In the genomic region with DNA sequence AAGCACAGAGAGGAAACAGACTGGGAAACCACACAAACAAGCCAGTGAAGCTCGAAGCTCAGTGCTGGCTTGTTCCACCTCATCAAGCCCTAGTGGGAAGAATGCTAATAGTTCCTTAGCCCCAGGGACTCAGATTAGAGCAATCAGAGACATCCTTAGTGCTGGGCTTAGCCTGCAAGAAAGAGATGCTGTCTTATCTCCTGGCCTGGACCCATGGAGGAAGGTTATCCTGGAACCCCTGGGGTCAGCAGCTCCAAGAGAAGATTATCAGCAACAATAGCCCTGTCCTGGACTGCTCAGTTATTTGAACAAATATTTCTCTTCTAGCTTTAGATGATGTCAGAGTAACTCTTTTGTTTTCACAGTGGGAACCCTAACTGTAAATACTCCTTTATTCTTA, we compare ENCODE assay signal across 30 mouse cellular contexts.
DNase-seq lines count a peak whose midpoint lies in the region; ATAC-seq and TF ChIP-seq lines count a peak whose summit lies in the region.
"Had no signal": no experiment of that assay in that cellular context is flagged by ENCODE, and none has a peak within 500 bp of the region (broad histone marks: within the 10 kb centered on the region; RNA-seq: fewer than 3 reads in every experiment).

No protein-coding gene starts in this region.

- H3K9ac ChIP-seq in heart, embryonic 15.5 days: no peak overlapping the region
- H3K9ac ChIP-seq in intestine, postnatal 0 days (ENCODE audit: low read depth, low read length): no peak overlapping the region
- no peak overlapping the region for H3K9ac ChIP-seq in intestine, embryonic 16.5 days (ENCODE audit: low read depth, low read length)
- H3K9ac ChIP-seq in stomach, embryonic 14.5 days (replicated peaks; ENCODE audit: low read depth, low read length): no peak overlapping the region
- no peak overlapping the region for H3K9ac ChIP-seq in stomach, postnatal 0 days (ENCODE audit: low read length)
- H3K9ac ChIP-seq: embryonic facial prominence, embryonic 12.5 days; forebrain, embryonic 15.5 days; hindbrain, embryonic 14.5 days; limb, embryonic 12.5 days; liver, embryonic 15.5 days; lung, embryonic 14.5 days; neural tube, embryonic 12.5 days had no signal

- 13% methylated on average over 1 of the region's 1 CpGs for WGBS in heart, embryonic 15.5 days
- WGBS in intestine, postnatal 0 days: 51% methylated on average over 1 of the region's 1 CpGs
- 45% methylated on average over 1 of the region's 1 CpGs for WGBS in intestine, embryonic 16.5 days
- WGBS in stomach, embryonic 14.5 days: 30% methylated on average over 1 of the region's 1 CpGs
- WGBS in stomach, postnatal 0 days: 38% methylated on average over 1 of the region's 1 CpGs

- no peaks in the 10 kb centered on the region for H3K27me3 ChIP-seq in heart, embryonic 15.5 days
- H3K27me3 ChIP-seq in intestine, postnatal 0 days (replicated peaks; ENCODE audit: control insufficient read depth, insufficient read depth, low read length): no peaks in the 10 kb centered on the region
- no peaks in the 10 kb centered on the region for H3K27me3 ChIP-seq in intestine, embryonic 16.5 days (replicated peaks; ENCODE audit: control insufficient read depth, insufficient read depth, low read length)
- no peaks in the 10 kb centered on the region for H3K27me3 ChIP-seq in stomach, embryonic 14.5 days (ENCODE audit: control insufficient read depth, insufficient read depth, low read length)
- H3K27me3 ChIP-seq in stomach, postnatal 0 days (ENCODE audit: control insufficient read depth, insufficient read depth, low read length): no peaks in the 10 kb centered on the region
- H3K27me3 ChIP-seq: embryonic facial prominence, embryonic 12.5 days; forebrain, embryonic 15.5 days; limb, embryonic 12.5 days; liver, embryonic 15.5 days; neural tube, embryonic 12.5 days had no signal

- peak; percentile 67 for ATAC-seq in heart, embryonic 15.5 days (replicated peaks; ENCODE audit: insufficient number of reproducible peaks, insufficient read depth, low FRiP score, low read depth)
- ATAC-seq in intestine, postnatal 0 days: no peak
- ATAC-seq in intestine, embryonic 16.5 days: no peak
- ATAC-seq in stomach, embryonic 14.5 days (ENCODE audit: insufficient number of reproducible peaks, insufficient read depth, low FRiP score, low read depth): 0 out of 2 replicates have a peak, but pooled peaks have one; percentile 56
- ATAC-seq in stomach, postnatal 0 days (ENCODE audit: low FRiP score, low TSS enrichment): no peak
- ATAC-seq: CD4-positive, CD25-positive, alpha-beta regulatory T cell, adult 4 months; forebrain, embryonic 15.5 days; midbrain, embryonic 16.5 days had no signal

- no peak for DNase-seq in heart, adult 11 months
- no peak for DNase-seq in stomach, postnatal 0 days (ENCODE audit: low spot score)
- no peak for DNase-seq in frontal cortex, postnatal 36 days (ENCODE audit: low spot score in 2 of 2)
- DNase-seq: adrenal gland, adult 8-10 months; cerebellum, adult 11 months; cerebellum, adult 9-10 months; cerebellum, postnatal 36 days; gastrocnemius, adult 2 months; gastrocnemius, postnatal 36 days; heart, adult 2 months; kidney, postnatal 36 days; lung, embryonic 14.5 days; lung, postnatal 14 days; right cerebral cortex, postnatal 4 days; thymus, postnatal 4 days had no signal

- H3K4me3 ChIP-seq in heart, embryonic 15.5 days: no peak overlapping the region
- no peak overlapping the region for H3K4me3 ChIP-seq in intestine, postnatal 0 days (ENCODE audit: low read depth, low read length)
- no peak overlapping the region for H3K4me3 ChIP-seq in intestine, embryonic 16.5 days (ENCODE audit: low read length)
- H3K4me3 ChIP-seq in stomach, embryonic 14.5 days (ENCODE audit: low read depth, low read length): no peak overlapping the region
- no peak overlapping the region for H3K4me3 ChIP-seq in stomach, postnatal 0 days (ENCODE audit: low read depth, low read length)
- H3K4me3 ChIP-seq: embryonic facial prominence, embryonic 12.5 days; forebrain, embryonic 10.5 days; forebrain, embryonic 15.5 days; gastrocnemius, adult 2 months; heart, adult 2 months; layer of hippocampus, adult 2 months; left cerebral cortex, adult 2 months; limb, embryonic 12.5 days; liver, embryonic 15.5 days; neural tube, embryonic 12.5 days had no signal

- TF ChIP-seq CTCF in intestine, postnatal 0 days (IDR thresholded peaks at IDR 0.05; ENCODE audit: low read depth): 0 out of 2 replicates have a peak, but pooled peaks have one; percentile 7
- no peak for TF ChIP-seq CTCF in stomach, postnatal 0 days (IDR thresholded peaks at IDR 0.05; ENCODE audit: low read depth)

- H3K4me1 ChIP-seq in heart, embryonic 15.5 days (replicated peaks): no peaks in the 10 kb centered on the region
- H3K4me1 ChIP-seq in intestine, postnatal 0 days (replicated peaks; ENCODE audit: control insufficient read depth, insufficient read depth, low read length): no peaks in the 10 kb centered on the region
- H3K4me1 ChIP-seq in intestine, embryonic 16.5 days (ENCODE audit: control insufficient read depth, insufficient read depth, low read length): no peaks in the 10 kb centered on the region
- no peaks in the 10 kb centered on the region for H3K4me1 ChIP-seq in stomach, embryonic 14.5 days (ENCODE audit: control insufficient read depth, insufficient read depth, low read length)
- no peaks in the 10 kb centered on the region for H3K4me1 ChIP-seq in stomach, postnatal 0 days (replicated peaks; ENCODE audit: control insufficient read depth, insufficient read depth)
- H3K4me1 ChIP-seq: embryonic facial prominence, embryonic 12.5 days; forebrain, embryonic 15.5 days; liver, embryonic 15.5 days; neural tube, embryonic 12.5 days had no signal

- no peak overlapping the region for H3K27ac ChIP-seq in heart, embryonic 15.5 days
- H3K27ac ChIP-seq in intestine, postnatal 0 days (ENCODE audit: low read depth, low read length): no peak overlapping the region
- H3K27ac ChIP-seq in intestine, embryonic 16.5 days (ENCODE audit: low read length): no peak overlapping the region
- no peak overlapping the region for H3K27ac ChIP-seq in stomach, embryonic 14.5 days (ENCODE audit: low read length)
- H3K27ac ChIP-seq in stomach, postnatal 0 days (replicated peaks): no peak overlapping the region
- H3K27ac ChIP-seq: embryonic facial prominence, embryonic 12.5 days; forebrain, embryonic 10.5 days; forebrain, embryonic 15.5 days; gastrocnemius, adult 2 months; heart, adult 2 months; hindbrain, embryonic 14.5 days; layer of hippocampus, adult 2 months; left cerebral cortex, adult 2 months; limb, embryonic 12.5 days; liver, embryonic 15.5 days; neural tube, embryonic 12.5 days had no signal

- no peak for TF ChIP-seq EP300 in stomach, postnatal 0 days (optimal IDR thresholded peaks at IDR 0.05)

- H3K9me3 ChIP-seq in heart, embryonic 15.5 days (replicated peaks): no peaks in the 10 kb centered on the region
- no peaks in the 10 kb centered on the region for H3K9me3 ChIP-seq in intestine, postnatal 0 days (ENCODE audit: control insufficient read depth)
- no peaks in the 10 kb centered on the region for H3K9me3 ChIP-seq in intestine, embryonic 16.5 days (ENCODE audit: control insufficient read depth, low read length)
- H3K9me3 ChIP-seq in stomach, embryonic 14.5 days (ENCODE audit: control insufficient read depth, low read depth, low read length): no peaks in the 10 kb centered on the region
- H3K9me3 ChIP-seq in stomach, postnatal 0 days (ENCODE audit: control insufficient read depth, low read length): no peaks in the 10 kb centered on the region
- H3K9me3 ChIP-seq: embryonic facial prominence, embryonic 12.5 days; forebrain, embryonic 10.5 days; forebrain, embryonic 15.5 days; limb, embryonic 12.5 days; liver, embryonic 15.5 days; neural tube, embryonic 12.5 days had no signal

- H3K4me2 ChIP-seq in heart, embryonic 15.5 days: no peak overlapping the region
- H3K4me2 ChIP-seq in intestine, postnatal 0 days (replicated peaks; ENCODE audit: low read depth): no peak overlapping the region
- no peak overlapping the region for H3K4me2 ChIP-seq in intestine, embryonic 16.5 days (ENCODE audit: low read depth, low read length)
- H3K4me2 ChIP-seq in stomach, embryonic 14.5 days (replicated peaks; ENCODE audit: low read depth, low read length): no peak overlapping the region
- H3K4me2 ChIP-seq in stomach, postnatal 0 days (replicated peaks; ENCODE audit: low read depth): no peak overlapping the region
- H3K4me2 ChIP-seq: embryonic facial prominence, embryonic 12.5 days; forebrain, embryonic 15.5 days; hindbrain, embryonic 14.5 days; limb, embryonic 12.5 days; liver, embryonic 15.5 days; lung, embryonic 14.5 days; neural tube, embryonic 12.5 days had no signal

- no peaks in the 10 kb centered on the region for H3K36me3 ChIP-seq in heart, embryonic 15.5 days
- H3K36me3 ChIP-seq in intestine, postnatal 0 days (ENCODE audit: control insufficient read depth, insufficient read depth): no peaks in the 10 kb centered on the region
- H3K36me3 ChIP-seq in intestine, embryonic 16.5 days (ENCODE audit: control insufficient read depth, insufficient read depth, low read length): no peaks in the 10 kb centered on the region; the same call in 1 of the 2 replicates
- no peaks in the 10 kb centered on the region for H3K36me3 ChIP-seq in stomach, embryonic 14.5 days (ENCODE audit: control insufficient read depth, insufficient read depth, low read length)
- no peaks in the 10 kb centered on the region for H3K36me3 ChIP-seq in stomach, postnatal 0 days (ENCODE audit: control insufficient read depth, insufficient read depth, low read length)
- H3K36me3 ChIP-seq: embryonic facial prominence, embryonic 12.5 days; forebrain, embryonic 10.5 days; forebrain, embryonic 15.5 days; limb, embryonic 12.5 days; liver, embryonic 15.5 days; neural tube, embryonic 12.5 days had no signal

Comparison
In these comparisons a context has a peak if more than half of its experiments do, and no peak if none do; other contexts are left out.
1. ATAC-seq: peak in heart, embryonic 15.5 days (single experiment) and stomach, embryonic 14.5 days (single experiment); none in intestine, postnatal 0 days (single experiment), intestine, embryonic 16.5 days (single experiment) and stomach, postnatal 0 days (single experiment).